Mouse (Mus musculus): Measurements from ENCODE around the gene Tmem120b.
A peak's percentile ranks its signal among the peaks of the same experiment; 100 is the strongest.
"Not testable (repeated sequence)": the region's sequence is repeated elsewhere in the genome, so short reads cannot be mapped to it uniquely, and the experiment has no call there.

Tmem120b gene

GRCm38 (mm10) chr5:123057366-123058250 is 10.6 kb upstream of the Tmem120b start:
- DNase-seq (ENCODE audit: low read depth): peak; percentile 100

- DNase-seq (ENCODE audit: low read depth): peak; percentile 70
These were observed 9.7 kb upstream of the Tmem120b start for GRCm38 (mm10) chr5:123058251-123059102.

- peak; percentile 82 for DNase-seq (ENCODE audit: low read depth)
These were observed 8.3 kb upstream of the Tmem120b start for GRCm38 (mm10) chr5:123059757-123060520.

GRCm38 (mm10) chr5:123060706-123061401 is 7.4 kb upstream of the Tmem120b start:
- no peak for DNase-seq (ENCODE audit: low read depth)

DNA sequence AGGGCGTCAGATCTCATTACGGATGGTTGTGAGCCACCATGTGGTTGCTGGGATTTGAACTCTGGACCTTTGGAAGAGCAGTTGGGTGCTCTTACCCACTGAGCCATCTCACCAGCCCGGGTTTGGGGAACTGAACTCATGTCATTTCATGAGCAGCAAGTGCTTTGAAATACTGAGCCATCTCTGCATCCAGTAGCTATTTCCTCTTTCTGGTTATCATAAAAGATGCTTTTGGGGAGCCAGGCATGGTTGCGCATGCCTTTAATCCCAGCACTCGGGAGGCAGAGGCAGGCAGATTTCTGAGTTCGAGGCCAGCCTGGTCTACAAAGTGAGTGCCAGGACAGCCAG is 6.8 kb upstream of the Tmem120b start:
- DNase-seq (ENCODE audit: low read depth): not testable (repeated sequence)

DNA sequence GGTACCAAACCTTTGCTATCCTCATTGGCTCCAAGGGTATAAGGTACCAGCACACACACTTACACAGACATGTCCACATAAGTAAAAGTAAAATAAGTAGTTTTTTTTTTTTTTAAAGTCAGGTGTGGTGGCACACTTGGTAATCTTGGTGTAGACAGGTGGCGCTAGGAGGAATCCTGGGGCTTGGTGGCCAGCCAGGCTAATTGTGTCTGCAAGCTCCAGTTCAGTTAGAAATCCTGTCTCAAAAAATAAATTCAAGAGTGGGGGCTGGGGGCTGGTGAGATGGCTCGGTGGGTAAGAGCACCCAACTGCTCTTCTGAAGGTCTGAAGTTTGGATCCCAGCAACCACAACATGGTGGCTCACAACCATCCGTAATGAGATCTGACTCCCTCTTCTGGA is 5.1 kb upstream of the Tmem120b start:
- no peak for DNase-seq (ENCODE audit: low read depth)

DNA sequence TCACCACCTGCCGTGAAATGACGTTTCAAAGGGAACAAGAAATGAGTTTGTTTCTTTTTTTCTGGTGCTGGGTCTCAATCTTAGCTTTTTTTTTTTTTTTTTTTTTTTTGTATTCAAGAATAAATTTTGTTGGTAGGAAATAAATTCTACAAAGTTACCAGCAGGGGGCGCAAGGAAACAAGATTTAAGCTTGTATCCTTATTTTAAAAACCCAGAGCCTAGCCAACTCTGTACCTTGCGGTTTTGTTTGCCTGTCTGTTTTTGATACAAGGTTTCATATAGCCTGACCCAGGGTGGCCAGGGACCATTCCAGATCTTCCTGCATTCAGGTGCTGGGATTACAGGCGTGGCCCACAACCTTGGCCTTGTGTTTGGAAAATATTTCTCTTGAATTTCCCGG is 4.0 kb upstream of the Tmem120b start:
- peak; percentile 93 for DNase-seq (ENCODE audit: low read depth)

DNA sequence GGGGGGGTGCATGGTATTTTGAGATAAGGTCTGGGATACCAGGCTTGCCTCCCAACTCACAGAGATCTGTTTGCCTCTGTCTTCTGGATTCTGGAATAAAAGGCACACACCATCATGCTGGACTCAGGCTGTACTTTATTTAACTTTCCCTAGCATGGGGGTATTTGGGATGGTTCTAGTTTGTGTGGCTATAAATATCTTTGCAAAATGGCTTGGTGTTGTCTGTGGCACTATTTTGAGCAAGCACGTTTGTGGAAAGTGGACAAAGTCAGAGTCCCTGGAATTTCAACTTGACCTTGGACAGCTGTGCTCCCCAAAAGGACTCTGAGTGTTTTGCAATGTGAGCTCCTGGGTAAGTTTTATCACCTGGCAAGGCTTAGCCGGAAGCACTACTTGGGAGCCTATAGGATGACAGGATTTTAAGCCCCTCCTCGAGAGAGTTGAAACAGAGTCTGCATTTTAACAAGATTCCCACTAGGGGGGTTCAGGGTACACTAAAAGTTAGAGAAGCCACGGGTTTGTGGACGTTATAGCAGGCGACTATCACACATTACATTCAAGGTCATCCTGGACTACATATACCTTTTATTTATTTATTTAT is 720 bp upstream of the Tmem120b start:
- DNase-seq (ENCODE audit: low read depth): peak; percentile 82

- no peak for DNase-seq (ENCODE audit: low read depth)
These were observed 499 bp downstream of the Tmem120b start for GRCm38 (mm10) chr5:123068714-123069113.

DNA sequence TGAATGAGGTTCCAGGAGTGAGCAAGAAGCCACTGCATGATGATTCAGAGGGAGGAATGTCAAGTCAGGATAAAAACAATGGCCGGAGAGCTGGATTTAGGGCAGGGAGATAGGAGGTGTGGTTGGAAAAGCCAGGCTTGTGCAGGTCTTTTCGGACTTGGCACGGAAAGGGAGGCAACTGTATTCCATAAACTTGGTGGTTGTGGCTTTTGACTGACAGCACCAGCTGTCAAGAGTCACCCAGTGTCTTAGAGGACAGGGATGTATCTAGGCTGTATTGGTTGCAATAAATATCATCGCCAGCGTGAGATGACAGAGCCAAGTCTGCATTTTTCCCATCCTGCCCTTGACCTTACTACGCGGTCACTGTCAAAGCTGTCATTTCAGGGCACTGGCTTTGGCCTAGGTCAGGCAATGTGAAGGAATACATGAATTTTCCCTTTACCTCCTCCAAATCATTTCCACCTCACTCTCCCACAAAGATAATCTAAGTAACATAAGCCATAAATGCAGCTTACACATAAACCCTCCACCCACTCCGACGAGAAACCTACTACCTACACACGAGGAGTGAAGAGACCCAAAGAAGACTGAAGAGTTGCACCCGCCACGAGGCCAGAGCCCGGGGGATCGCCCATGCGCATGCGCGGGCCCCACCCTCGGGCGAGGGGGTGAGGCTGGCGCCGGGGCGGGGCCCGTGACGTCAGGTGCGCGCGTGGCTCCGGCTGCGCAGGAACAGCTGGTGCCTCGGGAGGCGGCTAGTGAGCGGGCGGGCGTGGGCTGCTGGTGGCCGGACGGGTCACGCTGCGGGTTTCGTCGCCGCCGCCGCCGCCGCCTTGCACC is 7.6 kb downstream of the Tmem120b start:
- peak; percentile 95 for DNase-seq (ENCODE audit: low read depth)

GRCm38 (mm10) chr5:123076419-123077281 is 8.4 kb downstream of the Tmem120b start:
- peak; percentile 73 for DNase-seq (ENCODE audit: low read depth)

GRCm38 (mm10) chr5:123079568-123079967 is 11.4 kb downstream of the Tmem120b start:
- no peak for DNase-seq (ENCODE audit: low read depth)

DNA sequence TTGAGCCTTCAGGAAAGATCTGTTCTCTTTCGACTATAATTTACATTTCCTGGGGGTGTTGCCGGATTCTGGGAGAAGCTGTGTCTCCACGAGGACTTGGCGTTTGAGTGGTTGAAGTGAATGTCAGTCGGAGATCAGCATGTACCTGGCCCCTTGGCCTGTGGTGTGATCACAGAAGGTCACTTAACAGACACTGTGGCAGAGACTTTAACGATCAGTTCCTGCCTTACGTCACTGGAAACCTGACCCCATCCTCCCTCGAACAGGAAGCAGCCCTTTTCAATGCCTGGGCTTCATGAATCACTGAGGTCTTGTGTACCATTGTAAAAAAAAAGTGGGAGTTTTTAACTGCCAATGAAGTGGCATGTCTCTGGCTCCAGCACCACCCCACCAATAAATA is 11.8 kb downstream of the Tmem120b start:
- no peak for DNase-seq (ENCODE audit: low read depth)

DNA sequence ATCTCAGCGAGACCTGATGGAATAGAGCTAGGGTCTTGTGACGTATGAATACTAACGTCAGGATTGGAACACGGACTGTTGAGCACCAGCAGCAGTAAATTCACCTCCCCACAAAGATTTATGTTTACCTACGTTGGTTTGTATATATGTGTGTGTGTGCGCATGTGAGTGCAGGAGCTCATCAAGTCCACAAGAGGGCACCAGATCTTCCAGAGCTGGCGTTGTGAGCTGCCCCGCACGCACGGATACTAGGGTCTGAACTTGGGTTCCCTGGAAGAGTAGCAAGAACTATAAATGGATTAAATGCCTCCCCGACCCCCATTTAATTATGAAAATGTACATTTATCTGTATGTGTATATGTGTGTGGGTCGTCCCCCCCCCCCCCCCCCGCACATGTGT is 12.3 kb downstream of the Tmem120b start:
- DNase-seq (ENCODE audit: low read depth): no peak

GRCm38 (mm10) chr5:123083340-123084050 is 15.3 kb downstream of the Tmem120b start:
- no peak for DNase-seq (ENCODE audit: low read depth)

GRCm38 (mm10) chr5:123086501-123086900 is 18.3 kb downstream of the Tmem120b start:
- no peak for DNase-seq (ENCODE audit: low read depth)

DNA sequence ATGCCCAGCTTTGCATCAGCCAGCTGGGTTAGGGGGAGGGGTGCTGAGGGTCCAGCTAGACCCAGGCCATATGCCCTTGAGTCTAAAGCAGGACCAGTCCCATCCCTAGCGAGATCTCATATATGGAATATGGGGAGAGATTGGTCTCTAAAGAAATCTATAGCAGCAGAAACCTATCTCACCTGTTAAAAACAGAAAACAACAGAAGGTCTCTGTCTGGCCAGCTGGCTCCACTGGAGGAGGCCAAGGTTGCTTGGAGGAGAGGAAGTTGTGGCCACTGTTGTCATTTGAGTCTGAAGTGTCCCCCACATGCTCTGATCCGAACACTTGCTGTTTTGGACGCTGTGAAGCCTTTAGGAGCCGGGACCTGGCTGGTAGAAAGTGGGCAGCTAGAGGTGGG is 20.6 kb downstream of the Tmem120b start:
- no peak for DNase-seq (ENCODE audit: low read depth)

- DNase-seq (ENCODE audit: low read depth): no peak
These were observed 22.5 kb downstream of the Tmem120b start for GRCm38 (mm10) chr5:123090560-123091306.

Data from naive thymus-derived CD4-positive, alpha-beta T cell, adult 2 months (primary cell).